Comparison of ENCODE assay signal across 9 mouse cellular contexts in genomic region chr10:81326858-81327257, GRCm38 (mm10). TPM values are rescaled to one million over a fixed set of nuclear protein-coding genes. Genes with fewer than 3 reads are reported as not detected.
DNase-seq lines count a peak whose midpoint lies in the region; ATAC-seq and TF ChIP-seq lines count a peak whose summit lies in the region.
"Had no signal": no experiment of that assay in that cellular context is flagged by ENCODE, and none has a peak within 500 bp of the region (broad histone marks: within the 10 kb centered on the region; RNA-seq: fewer than 3 reads in every experiment).

No protein-coding gene starts in this region.

- no peak for TF ChIP-seq CTCF in forebrain, postnatal 0 days (IDR thresholded peaks at IDR 0.05; ENCODE audit: low read depth)
- 0 out of 2 replicates have a peak, but pooled peaks have one; percentile 10 for TF ChIP-seq CTCF in heart, adult 2 months (IDR thresholded peaks at IDR 0.05)
- no peak for TF ChIP-seq CTCF in lung, postnatal 0 days (IDR thresholded peaks at IDR 0.05)
- TF ChIP-seq CTCF in midbrain, postnatal 0 days (IDR thresholded peaks at IDR 0.05) = no peak

- TF ChIP-seq EP300 in heart, adult 2 months (IDR thresholded peaks at IDR 0.05; ENCODE audit: insufficient read depth, low read depth, low read length) = peak; percentile 78
- TF ChIP-seq EP300 in lung, postnatal 0 days (IDR thresholded peaks at IDR 0.05) = peak; percentile 69

- no peaks in the 10 kb centered on the region for H3K9me3 ChIP-seq in forebrain, postnatal 0 days (ENCODE audit: low read length)
- H3K9me3 ChIP-seq in forebrain, embryonic 11.5 days (ENCODE audit: control insufficient read depth, low read length) = no peaks in the 10 kb centered on the region
- no peaks in the 10 kb centered on the region for H3K9me3 ChIP-seq in lung, postnatal 0 days (ENCODE audit: low read length)
- H3K9me3 ChIP-seq in midbrain, postnatal 0 days (ENCODE audit: low read length) = no peaks in the 10 kb centered on the region

- H3K9ac ChIP-seq in forebrain, postnatal 0 days = no peak overlapping the region
- no peak overlapping the region for H3K9ac ChIP-seq in forebrain, embryonic 11.5 days (ENCODE audit: low read length)
- H3K9ac ChIP-seq in heart, adult 2 months (ENCODE audit: low read depth, low read length) = peak overlapping the region; percentile 52
- no peak overlapping the region for H3K9ac ChIP-seq in lung, postnatal 0 days (replicated peaks; ENCODE audit: low read depth)
- H3K9ac ChIP-seq in midbrain, postnatal 0 days (replicated peaks; ENCODE audit: low read length, poor library complexity, severe bottlenecking) = no peak overlapping the region

- H3K4me2 ChIP-seq in forebrain, postnatal 0 days (ENCODE audit: low read depth) = no peak overlapping the region
- no peak overlapping the region for H3K4me2 ChIP-seq in forebrain, embryonic 11.5 days (ENCODE audit: low read depth, low read length, severe bottlenecking)
- H3K4me2 ChIP-seq in lung, postnatal 0 days (replicated peaks; ENCODE audit: low read depth, low read length) = no peak overlapping the region
- no peak overlapping the region for H3K4me2 ChIP-seq in midbrain, postnatal 0 days (ENCODE audit: low read depth, low read length, poor library complexity, severe bottlenecking)

- no peak overlapping the region for H3K4me3 ChIP-seq in forebrain, postnatal 0 days (ENCODE audit: low read depth, low read length)
- H3K4me3 ChIP-seq in forebrain, embryonic 11.5 days (ENCODE audit: low read depth, low read length) = no peak overlapping the region
- peak overlapping the region; percentile 4; the same call in 1 of the 2 replicates for H3K4me3 ChIP-seq in heart, adult 2 months
- H3K4me3 ChIP-seq in lung, postnatal 0 days (ENCODE audit: low read depth, low read length) = no peak overlapping the region
- no peak overlapping the region for H3K4me3 ChIP-seq in midbrain, postnatal 0 days (ENCODE audit: low read depth, low read length)

- H3K27me3 ChIP-seq in forebrain, postnatal 0 days (ENCODE audit: insufficient read depth, low read length) = no peaks in the 10 kb centered on the region
- no peaks in the 10 kb centered on the region for H3K27me3 ChIP-seq in forebrain, embryonic 11.5 days (ENCODE audit: control insufficient read depth, insufficient read depth, low read length)
- no peaks in the 10 kb centered on the region for H3K27me3 ChIP-seq in heart, adult 2 months (ENCODE audit: control insufficient read depth, insufficient read depth, low read length)
- H3K27me3 ChIP-seq in lung, postnatal 0 days (replicated peaks; ENCODE audit: insufficient read depth, low read length) = no peaks in the 10 kb centered on the region
- H3K27me3 ChIP-seq in midbrain, postnatal 0 days (ENCODE audit: insufficient read depth, low read length) = no peaks in the 10 kb centered on the region

- no peak for ATAC-seq in forebrain, postnatal 0 days
- ATAC-seq in forebrain, embryonic 11.5 days (replicated peaks; ENCODE audit: low FRiP score) = no peak
- ATAC-seq in lung, postnatal 0 days = peak; percentile 28
- ATAC-seq in cerebellum, adult (ENCODE audit: insufficient number of reproducible peaks, low FRiP score, low TSS enrichment) = no peak
- no peak for ATAC-seq in midbrain, postnatal 0 days (ENCODE audit: low FRiP score)

- H3K27ac ChIP-seq in forebrain, postnatal 0 days (ENCODE audit: low read depth, low read length) = 0 out of 2 replicates have a peak overlapping the region, but pooled peaks have one; percentile 40
- no peak overlapping the region for H3K27ac ChIP-seq in forebrain, embryonic 11.5 days (ENCODE audit: low read depth, low read length)
- H3K27ac ChIP-seq in heart, adult 2 months = peak overlapping the region; percentile 86
- peak overlapping the region; percentile 59; the same call in 1 of the 2 replicates for H3K27ac ChIP-seq in lung, postnatal 0 days (ENCODE audit: low read length)
- H3K27ac ChIP-seq in midbrain, postnatal 0 days (ENCODE audit: low read depth, low read length) = no peak overlapping the region

- no peaks in the 10 kb centered on the region; the same call in 1 of the 2 replicates for H3K79me2 ChIP-seq in heart, adult 2 months (replicated peaks; ENCODE audit: control insufficient read depth, insufficient read depth, low read length)

- TF ChIP-seq POLR2A in heart, adult 2 months (IDR thresholded peaks at IDR 0.05; ENCODE audit: insufficient read depth, low read depth, low read length) = peak; percentile 64

- peaks cover 54% of the 10 kb centered on the region for H3K36me3 ChIP-seq in forebrain, postnatal 0 days (ENCODE audit: insufficient read depth)
- H3K36me3 ChIP-seq in forebrain, embryonic 11.5 days (ENCODE audit: control insufficient read depth, insufficient read depth, low read length) = peaks cover 27% of the 10 kb centered on the region
- no peaks in the 10 kb centered on the region; the same call in 1 of the 2 replicates for H3K36me3 ChIP-seq in heart, adult 2 months (ENCODE audit: control insufficient read depth, insufficient read depth, low read length)
- H3K36me3 ChIP-seq in lung, postnatal 0 days (ENCODE audit: insufficient read depth, low read length) = peaks cover 36% of the 10 kb centered on the region
- H3K36me3 ChIP-seq in midbrain, postnatal 0 days (ENCODE audit: insufficient read depth, low read length) = peaks cover 54% of the 10 kb centered on the region

- WGBS in forebrain, postnatal 0 days = 88% methylated on average over 6 of the region's 6 CpGs
- 89% methylated on average over 6 of the region's 6 CpGs for WGBS in forebrain, embryonic 11.5 days
- WGBS in heart, adult 2 months = 40% methylated on average over 6 of the region's 6 CpGs
- 58% methylated on average over 6 of the region's 6 CpGs for WGBS in lung, postnatal 0 days
- WGBS in midbrain, postnatal 0 days = 78% methylated on average over 6 of the region's 6 CpGs

- H3K4me1 ChIP-seq in forebrain, postnatal 0 days (ENCODE audit: insufficient read depth) = 0 out of 2 replicates have a peak, but pooled peaks cover 1% of the 10 kb centered on the region
- H3K4me1 ChIP-seq in forebrain, embryonic 11.5 days (replicated peaks; ENCODE audit: control insufficient read depth, insufficient read depth, low read length) = peaks cover 4% of the 10 kb centered on the region
- H3K4me1 ChIP-seq in heart, adult 2 months (ENCODE audit: control insufficient read depth, insufficient read depth, low read length) = peaks cover 33% of the 10 kb centered on the region
- H3K4me1 ChIP-seq in lung, postnatal 0 days (ENCODE audit: insufficient read depth, low read depth, low read length) = peaks cover 15% of the 10 kb centered on the region
- no peaks in the 10 kb centered on the region for H3K4me1 ChIP-seq in midbrain, postnatal 0 days (ENCODE audit: insufficient read depth, low read length)

- no peak for DNase-seq in forebrain, postnatal 0 days
- no peak for DNase-seq in forebrain, embryonic 11.5 days (ENCODE audit: low spot score)
- peak; percentile 69 to 78 for DNase-seq in heart, adult 2 months
- DNase-seq in kidney, adult 18-20 months = peak; percentile 52
- no peak for DNase-seq in lung, postnatal 0 days (ENCODE audit: low spot score)
- no peak for DNase-seq in layer of hippocampus, adult 9-10 months (ENCODE audit: low spot score)
- DNase-seq in midbrain, postnatal 0 days (ENCODE audit: low spot score) = no peak
- DNase-seq: layer of hippocampus, postnatal 36 days had no signal

- intact Hi-C loops in heart, adult 2 months (cut with DNase I) = no loop called here

RNA-seq across cellular contexts. Expression of gene Tbxa2r, which starts 1.7 kb away (rescaled TPM):
- total RNA-seq in forebrain, postnatal 0 days (2014; rRNA removed) = 2.4 and 3.9 TPM in 2 replicates
- polyA plus RNA-seq in forebrain, postnatal 0 days (2015; fragmentation: Nextera tagmentation; extraction: Ambion mirVana) = 3.3 and 3.4 TPM in 2 replicates
- polyA plus RNA-seq in forebrain, embryonic 11.5 days (2014; fragmentation: Nextera tagmentation; extraction: Ambion mirVana) = 1.9 and 2.6 TPM in 2 replicates
- 1 to 10 TPM; 3.8 to 4.1 TPM for total RNA-seq in heart, adult 2 months (2021)
- polyA plus RNA-seq in heart, adult 2 months (2012; rRNA removed) = 7.1 and 8.7 TPM in 2 replicates
- polyA plus RNA-seq in lung, postnatal 0 days (2015; fragmentation: Nextera tagmentation; extraction: Ambion mirVana) = 19.6 and 28.4 TPM in 2 replicates
- 4.3 and 7.0 TPM in 2 replicates for total RNA-seq in midbrain, postnatal 0 days (2014; rRNA removed)
- 3.8 and 4.7 TPM in 2 replicates for polyA plus RNA-seq in midbrain, postnatal 0 days (2015; fragmentation: Nextera tagmentation; extraction: Ambion mirVana)

RNA-seq across cellular contexts. Expression of gene Cactin, which starts 6.0 kb away (rescaled TPM):
- 24.2 and 43.4 TPM in 2 replicates for total RNA-seq in forebrain, postnatal 0 days (2014; rRNA removed)
- 19.9 and 24.2 TPM in 2 replicates for polyA plus RNA-seq in forebrain, postnatal 0 days (2015; fragmentation: Nextera tagmentation; extraction: Ambion mirVana)
- polyA plus RNA-seq in forebrain, embryonic 11.5 days (2014; fragmentation: Nextera tagmentation; extraction: Ambion mirVana) = 51.2 and 53.2 TPM in 2 replicates
- 10 to 100 TPM; 16.1 to 18.0 TPM for total RNA-seq in heart, adult 2 months (2021)
- 15.4 and 18.0 TPM in 2 replicates for polyA plus RNA-seq in heart, adult 2 months (2012; rRNA removed)
- 20.3 and 23.0 TPM in 2 replicates for polyA plus RNA-seq in lung, postnatal 0 days (2015; fragmentation: Nextera tagmentation; extraction: Ambion mirVana)
- 19.5 and 22.7 TPM in 2 replicates for total RNA-seq in midbrain, postnatal 0 days (2014; rRNA removed)
- polyA plus RNA-seq in midbrain, postnatal 0 days (2015; fragmentation: Nextera tagmentation; extraction: Ambion mirVana) = 18.4 and 20.2 TPM in 2 replicates

RNA-seq across cellular contexts. Expression of gene Gipc3, which starts 16.2 kb away (rescaled TPM):
- total RNA-seq in forebrain, postnatal 0 days (2014; rRNA removed) = 0.15 TPM in 1 of 2 replicates, not detected in the other
- polyA plus RNA-seq in forebrain, postnatal 0 days (2015; fragmentation: Nextera tagmentation; extraction: Ambion mirVana) = not detected in 2 replicates
- 0.07 TPM in 1 of 2 replicates, not detected in the other for polyA plus RNA-seq in forebrain, embryonic 11.5 days (2014; fragmentation: Nextera tagmentation; extraction: Ambion mirVana)
- 1 to 10 TPM; 5.5 to 6.4 TPM for total RNA-seq in heart, adult 2 months (2021)
- polyA plus RNA-seq in heart, adult 2 months (2012; rRNA removed) = 4.7 and 4.8 TPM in 2 replicates
- polyA plus RNA-seq in lung, postnatal 0 days (2015; fragmentation: Nextera tagmentation; extraction: Ambion mirVana) = 0.33 and 0.55 TPM in 2 replicates
- total RNA-seq in midbrain, postnatal 0 days (2014; rRNA removed) = 0.09 and 0.16 TPM in 2 replicates
- not detected in 2 replicates for polyA plus RNA-seq in midbrain, postnatal 0 days (2015; fragmentation: Nextera tagmentation; extraction: Ambion mirVana)

RNA-seq across cellular contexts. Expression of gene Hmg20b, which starts 23.4 kb away (rescaled TPM):
- total RNA-seq in forebrain, postnatal 0 days (2014; rRNA removed) = 15.1 and 21.6 TPM in 2 replicates
- 25.1 and 25.2 TPM in 2 replicates for polyA plus RNA-seq in forebrain, postnatal 0 days (2015; fragmentation: Nextera tagmentation; extraction: Ambion mirVana)
- 109 and 111 TPM in 2 replicates for polyA plus RNA-seq in forebrain, embryonic 11.5 days (2014; fragmentation: Nextera tagmentation; extraction: Ambion mirVana)
- 10 to 100 TPM; 55.6 to 58.1 TPM for total RNA-seq in heart, adult 2 months (2021)
- polyA plus RNA-seq in heart, adult 2 months (2012; rRNA removed) = 44.3 and 54.9 TPM in 2 replicates
- 94.3 and 101 TPM in 2 replicates for polyA plus RNA-seq in lung, postnatal 0 days (2015; fragmentation: Nextera tagmentation; extraction: Ambion mirVana)
- 9.6 and 12.6 TPM in 2 replicates for total RNA-seq in midbrain, postnatal 0 days (2014; rRNA removed)
- 23.4 and 24.5 TPM in 2 replicates for polyA plus RNA-seq in midbrain, postnatal 0 days (2015; fragmentation: Nextera tagmentation; extraction: Ambion mirVana)

RNA-seq across cellular contexts. Expression of gene Mfsd12, which starts 30.4 kb away (rescaled TPM):
- 19.8 and 23.4 TPM in 2 replicates for total RNA-seq in forebrain, postnatal 0 days (2014; rRNA removed)
- 10.1 TPM in 2 replicates for polyA plus RNA-seq in forebrain, postnatal 0 days (2015; fragmentation: Nextera tagmentation; extraction: Ambion mirVana)
- polyA plus RNA-seq in forebrain, embryonic 11.5 days (2014; fragmentation: Nextera tagmentation; extraction: Ambion mirVana) = 4.5 and 4.7 TPM in 2 replicates
- 10 to 100 TPM; 10.6 to 11.1 TPM for total RNA-seq in heart, adult 2 months (2021)
- polyA plus RNA-seq in heart, adult 2 months (2012; rRNA removed) = 9.6 and 10.5 TPM in 2 replicates
- 14.0 and 16.9 TPM in 2 replicates for polyA plus RNA-seq in lung, postnatal 0 days (2015; fragmentation: Nextera tagmentation; extraction: Ambion mirVana)
- total RNA-seq in midbrain, postnatal 0 days (2014; rRNA removed) = 31.9 and 40.6 TPM in 2 replicates
- 13.6 and 15.4 TPM in 2 replicates for polyA plus RNA-seq in midbrain, postnatal 0 days (2015; fragmentation: Nextera tagmentation; extraction: Ambion mirVana)

Comparison
In these comparisons a context has a peak if more than half of its experiments do, and no peak if none do; other contexts are left out.
1. H3K27ac ChIP-seq: peak in forebrain, postnatal 0 days (single experiment), heart, adult 2 months (single experiment) and lung, postnatal 0 days (single experiment); none in forebrain, embryonic 11.5 days (single experiment) and midbrain, postnatal 0 days (single experiment).
2. DNase-seq: peak in heart, adult 2 months (2 of 2) and kidney, adult 18-20 months (single experiment); none in forebrain, postnatal 0 days (single experiment), forebrain, embryonic 11.5 days (single experiment), lung, postnatal 0 days (single experiment), layer of hippocampus, adult 9-10 months (single experiment) and midbrain, postnatal 0 days (single experiment).